Mouse (Mus musculus) right cerebral cortex, postnatal 14 days (tissue): ENCODE results near the gene Zfp839.
"Not testable (repeated sequence)": the region's sequence is repeated elsewhere in the genome, so short reads cannot be mapped to it uniquely, and the experiment has no call there.

Experiments used
- DNase-seq: peaks from one replicate; pipeline ENCODE4 v3.0.0; 2022

Gene Zfp839

GRCm38 (mm10) chr12:110841731-110842493 is 8.1 kb upstream of the Zfp839 start:
- DNase-seq: no peak

DNA sequence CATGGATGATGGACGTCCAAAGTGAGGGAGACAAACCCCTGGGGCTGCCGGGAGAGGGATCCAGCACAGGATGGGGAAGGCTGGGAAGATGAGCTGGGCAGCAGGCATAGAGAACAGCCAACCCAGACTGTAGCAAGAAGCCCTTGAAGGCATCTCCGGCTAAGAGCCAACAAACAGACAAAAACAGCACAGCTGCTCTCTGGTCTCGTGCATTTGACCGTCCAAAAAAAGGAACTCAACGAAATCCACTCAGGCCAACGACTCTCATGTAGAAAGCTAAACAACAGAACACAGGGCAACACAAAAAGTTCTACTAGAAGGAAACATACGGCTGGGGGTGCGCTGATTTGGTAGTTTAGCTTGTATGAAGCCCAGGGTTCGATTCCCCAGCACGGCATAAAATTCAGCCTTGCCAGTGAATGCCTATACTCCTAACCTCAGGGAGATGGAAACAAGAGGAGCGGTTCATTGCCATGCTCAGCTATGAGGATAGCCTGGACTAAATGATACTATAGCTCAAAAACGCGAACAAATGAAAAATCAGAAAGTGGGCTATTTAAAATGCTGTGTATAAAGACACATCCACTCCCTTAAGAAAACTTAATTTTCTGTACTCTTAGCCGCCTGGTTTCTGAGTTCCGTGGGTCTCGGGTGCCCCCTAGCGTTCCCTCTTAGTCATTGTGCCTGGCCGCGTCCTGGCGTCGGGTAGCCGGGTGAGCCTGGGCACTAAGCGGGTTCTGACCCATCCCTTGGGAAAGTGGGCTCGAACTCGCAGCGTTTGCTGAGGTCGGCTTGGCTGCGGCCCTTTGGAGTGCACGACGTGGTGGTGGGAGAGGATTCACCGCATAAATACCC is 6.6 kb upstream of the Zfp839 start:
- DNase-seq: peak; percentile 79

DNA sequence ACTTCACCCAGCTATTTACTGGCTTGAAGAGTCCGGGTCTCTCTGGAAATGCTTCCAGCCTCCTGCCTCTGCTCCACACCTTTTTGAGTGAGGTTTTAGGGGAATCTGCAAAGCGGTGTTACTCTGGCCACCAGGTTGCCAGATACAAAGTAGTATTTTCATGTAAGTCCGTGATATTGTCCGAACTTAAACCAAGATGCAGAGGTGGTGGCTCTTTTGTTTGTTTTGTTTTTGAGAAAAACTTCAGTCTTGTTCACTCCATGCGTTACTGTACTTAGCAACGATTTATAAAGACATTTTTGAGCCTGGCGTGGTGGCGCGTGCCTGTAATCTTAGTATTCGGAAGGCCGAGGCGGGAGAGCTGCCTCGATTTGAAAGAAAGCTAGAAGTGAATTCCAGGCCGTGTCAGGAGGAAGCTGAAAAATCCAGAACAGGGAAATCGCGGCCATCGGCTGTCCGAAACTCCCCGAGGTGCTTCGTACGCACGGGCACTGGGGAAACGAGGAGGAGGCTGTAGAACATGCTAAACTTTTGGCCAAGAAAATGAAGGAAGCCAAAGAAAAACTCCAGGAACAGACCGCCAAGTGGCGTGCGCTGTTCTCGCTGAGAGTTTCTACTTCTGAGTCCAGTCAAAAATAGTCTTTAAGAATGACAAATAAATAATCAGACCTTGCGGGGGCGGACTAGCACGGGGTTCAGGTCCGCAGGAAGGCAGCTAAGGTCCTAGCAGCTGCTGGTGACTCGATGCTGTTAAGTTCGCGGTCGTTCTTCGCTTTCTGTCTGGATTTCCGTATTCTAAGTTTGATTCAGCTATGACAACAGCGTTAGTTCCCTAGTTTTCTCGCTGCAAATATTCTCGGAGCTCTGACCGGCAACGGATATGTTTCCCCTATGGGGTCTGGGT is 5.6 kb upstream of the Zfp839 start:
- DNase-seq: no peak

- peak; percentile 63 for DNase-seq
These were observed 4.7 kb upstream of the Zfp839 start for GRCm38 (mm10) chr12:110845131-110845880.

DNA sequence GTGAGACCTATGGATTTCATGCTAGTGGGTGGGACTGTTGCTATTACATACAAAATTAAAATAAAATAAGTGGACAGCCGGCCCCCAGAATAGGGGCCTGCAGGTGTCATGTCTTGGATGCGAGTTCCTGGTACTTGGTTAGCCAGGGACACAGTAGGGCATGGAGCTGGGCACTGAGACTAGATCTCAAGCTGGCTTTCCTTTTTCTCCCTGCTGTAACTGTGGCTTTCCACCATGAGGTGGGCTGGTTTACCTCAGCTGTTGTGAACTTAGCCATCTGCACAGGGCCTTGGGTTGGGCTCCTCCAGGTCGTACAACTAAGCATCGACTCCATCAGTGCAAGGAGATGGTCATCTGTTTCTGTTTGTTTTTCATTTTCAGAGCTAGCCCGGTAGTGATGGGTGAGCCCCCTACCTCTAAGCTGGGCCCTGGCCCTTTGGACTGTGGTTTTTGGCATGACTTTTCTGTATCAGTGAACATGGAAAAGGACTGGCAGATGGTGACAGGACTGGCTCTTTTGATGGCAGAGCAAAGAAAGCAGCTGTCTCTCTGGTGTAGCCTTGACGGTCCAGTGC is 3.8 kb upstream of the Zfp839 start:
- DNase-seq: no peak

DNA sequence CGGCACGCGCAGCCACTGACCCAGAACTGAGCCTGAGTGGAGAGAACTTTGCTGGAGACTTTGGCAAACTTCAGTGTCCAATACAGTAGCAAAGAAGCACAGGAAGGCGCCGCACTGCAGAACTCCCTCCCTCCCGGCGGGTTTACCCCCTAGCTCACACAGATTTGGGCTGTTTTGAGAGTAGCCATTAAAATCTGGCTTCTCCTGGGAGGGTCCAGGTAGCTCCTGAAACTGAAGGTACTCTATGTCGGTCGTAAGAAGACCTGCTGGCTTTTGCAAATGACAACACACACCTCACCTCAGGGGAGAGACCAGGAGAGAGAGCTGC is 840 bp downstream of the Zfp839 start:
- no peak for DNase-seq

DNA sequence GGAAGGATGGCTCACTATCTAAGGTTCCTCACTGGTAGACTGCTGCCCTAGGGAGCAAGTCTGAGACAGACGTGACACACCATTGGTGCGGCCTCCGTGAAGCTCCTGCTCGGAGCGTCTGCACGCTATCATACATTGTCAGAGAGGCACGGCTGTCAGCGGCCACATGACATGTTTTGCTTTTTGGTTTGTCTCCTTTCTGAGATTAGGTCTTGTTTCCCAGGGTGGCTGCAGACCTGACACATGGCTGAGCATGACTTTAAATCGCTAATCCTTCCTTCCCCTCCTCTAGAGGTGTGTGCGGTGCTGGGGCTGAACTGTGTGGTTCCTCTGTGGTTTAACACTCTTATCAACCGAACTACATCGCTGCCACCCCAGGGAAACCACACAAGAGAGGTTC is 1.4 kb downstream of the Zfp839 start:
- no peak for DNase-seq

GRCm38 (mm10) chr12:110851923-110852322 is 1.9 kb downstream of the Zfp839 start:
- no peak for DNase-seq

DNA sequence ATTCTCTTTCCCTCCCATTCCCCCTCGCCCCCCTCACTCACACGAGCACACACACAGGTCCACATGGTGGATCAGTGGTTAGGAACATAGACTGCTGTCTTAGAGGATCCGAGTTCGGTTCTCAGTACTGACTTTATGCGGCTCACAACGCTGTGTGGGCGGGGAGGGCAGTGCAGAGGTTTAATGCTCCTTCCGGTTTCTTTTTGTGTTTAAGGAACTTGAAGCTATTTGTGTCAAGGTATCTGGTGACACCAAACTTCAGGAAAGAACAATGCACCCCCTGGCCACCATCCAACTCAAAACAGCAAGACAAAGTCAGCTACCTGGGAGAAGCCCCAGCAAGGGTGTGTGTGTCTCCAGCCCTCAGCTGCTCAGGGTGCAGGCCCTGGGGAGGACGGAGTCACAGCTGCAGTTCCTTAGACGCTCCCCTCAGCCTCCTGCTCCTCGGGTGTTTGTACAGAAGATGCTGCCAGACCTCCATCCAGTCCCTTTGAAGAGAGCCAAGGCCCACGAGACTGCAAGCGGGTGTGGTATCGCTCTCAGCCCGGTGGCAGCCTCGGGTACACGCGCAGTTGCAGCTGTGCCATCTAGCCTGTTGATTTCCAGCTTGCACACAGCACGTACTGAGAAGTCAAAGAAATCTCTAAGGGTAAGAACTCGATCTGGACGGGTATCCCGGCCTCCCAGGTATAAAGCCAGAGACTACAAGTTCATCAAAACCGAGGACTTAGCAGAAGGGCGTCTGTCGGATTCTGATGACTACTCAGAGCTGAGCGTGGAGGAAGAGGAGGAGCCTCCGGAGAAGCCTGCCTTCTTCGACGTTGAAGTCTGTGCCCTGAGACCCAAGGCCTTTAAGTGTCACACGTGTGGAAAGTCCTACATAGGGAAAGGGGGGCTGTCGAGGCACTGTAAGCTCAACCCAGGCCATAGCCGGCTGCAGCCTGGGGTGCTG is 5.0 kb downstream of the Zfp839 start:
- DNase-seq: no peak

DNA sequence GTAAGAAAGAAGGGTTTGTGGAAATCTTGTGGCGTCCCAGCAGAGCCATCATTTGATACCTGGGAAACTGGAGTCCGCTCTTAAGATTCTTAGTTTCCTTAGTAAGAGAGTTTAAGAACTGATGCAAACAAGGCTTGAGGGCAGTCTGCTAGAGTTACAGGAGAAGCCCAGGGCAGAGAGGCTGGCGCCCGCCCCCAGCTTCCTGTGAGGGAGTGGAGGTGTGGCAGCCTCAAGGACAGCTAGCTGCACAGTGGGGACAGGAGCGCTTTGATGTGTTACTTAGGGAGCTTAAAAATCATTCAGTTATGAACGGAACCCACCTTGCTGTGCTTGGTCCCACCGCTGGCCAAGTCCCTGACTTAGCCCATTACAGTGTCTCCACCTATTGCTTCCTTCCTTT is 7.1 kb downstream of the Zfp839 start:
- no peak for DNase-seq

- DNase-seq: not testable (repeated sequence)
These were observed 8.6 kb downstream of the Zfp839 start for GRCm38 (mm10) chr12:110858681-110859080.

- DNase-seq: no peak
These were observed 10.2 kb downstream of the Zfp839 start for GRCm38 (mm10) chr12:110860293-110860692.

DNA sequence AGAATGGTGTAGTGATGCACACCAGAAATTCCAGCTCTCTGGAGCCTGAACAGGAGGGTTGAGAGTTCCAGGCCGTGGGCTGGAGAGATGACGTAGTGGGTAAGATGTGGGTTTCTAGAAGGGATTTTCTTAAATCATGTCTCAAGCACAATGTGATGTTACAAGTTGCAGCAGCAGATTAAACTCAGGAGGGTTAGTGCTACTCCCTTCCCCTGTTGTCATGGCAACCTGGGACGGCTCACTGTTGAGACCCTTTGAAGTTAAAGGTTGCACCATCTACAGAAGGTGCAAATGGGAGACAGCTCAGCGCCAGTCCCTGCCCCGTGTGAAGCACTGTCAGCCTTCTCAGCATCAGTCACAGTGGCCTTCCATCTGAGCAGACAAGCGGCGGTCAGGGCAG is 11.2 kb downstream of the Zfp839 start:
- DNase-seq: no peak

GRCm38 (mm10) chr12:110864008-110864407 is 14.0 kb downstream of the Zfp839 start:
- no peak for DNase-seq

DNA sequence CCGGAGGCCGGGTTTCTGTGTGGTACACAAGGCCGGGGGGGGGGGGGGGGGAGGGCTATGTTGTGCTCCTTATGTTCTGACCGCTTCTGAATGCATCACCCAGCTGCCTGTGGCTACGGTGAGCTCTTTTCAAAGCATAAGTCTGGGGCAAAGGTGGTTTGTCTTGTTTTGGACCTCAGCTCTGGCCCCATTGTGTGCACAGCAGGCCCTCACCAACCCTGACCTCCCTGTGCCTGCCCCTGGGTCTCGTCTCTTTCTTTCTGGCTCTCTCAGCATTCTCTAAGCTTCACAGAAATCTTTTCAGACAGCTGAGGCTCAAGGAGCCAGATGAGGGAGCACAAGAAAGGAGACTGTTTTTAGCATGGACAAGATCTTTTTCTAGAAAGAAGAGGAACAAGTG is 15.5 kb downstream of the Zfp839 start:
- no peak for DNase-seq

DNA sequence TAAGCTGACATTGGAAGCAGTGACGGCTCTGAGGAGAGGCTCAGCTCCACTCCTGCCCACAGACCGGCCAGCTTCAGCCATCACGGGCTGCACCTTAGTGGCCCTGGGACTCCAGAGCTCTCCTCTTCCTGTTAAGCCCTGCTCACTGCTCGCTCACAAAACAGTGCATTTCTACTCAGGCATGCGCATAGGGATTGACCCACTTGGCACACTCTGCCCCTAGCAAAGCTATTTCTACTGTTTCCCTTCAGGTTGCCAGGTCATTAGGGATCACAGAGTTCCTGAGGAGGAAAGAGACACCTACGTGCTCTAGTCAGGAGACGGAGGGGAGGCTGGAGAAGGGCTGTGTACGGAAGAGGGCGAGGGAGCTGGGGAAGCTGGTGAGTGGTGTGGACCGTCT is 15.9 kb downstream of the Zfp839 start:
- DNase-seq: no peak

GRCm38 (mm10) chr12:110870107-110870506 is 20.1 kb downstream of the Zfp839 start:
- DNase-seq: no peak

- DNase-seq: no peak
These were observed 21.2 kb downstream of the Zfp839 start for GRCm38 (mm10) chr12:110871247-110871646.

GRCm38 (mm10) chr12:110875351-110875750 is 25.3 kb downstream of the Zfp839 start:
- DNase-seq: no peak

DNA sequence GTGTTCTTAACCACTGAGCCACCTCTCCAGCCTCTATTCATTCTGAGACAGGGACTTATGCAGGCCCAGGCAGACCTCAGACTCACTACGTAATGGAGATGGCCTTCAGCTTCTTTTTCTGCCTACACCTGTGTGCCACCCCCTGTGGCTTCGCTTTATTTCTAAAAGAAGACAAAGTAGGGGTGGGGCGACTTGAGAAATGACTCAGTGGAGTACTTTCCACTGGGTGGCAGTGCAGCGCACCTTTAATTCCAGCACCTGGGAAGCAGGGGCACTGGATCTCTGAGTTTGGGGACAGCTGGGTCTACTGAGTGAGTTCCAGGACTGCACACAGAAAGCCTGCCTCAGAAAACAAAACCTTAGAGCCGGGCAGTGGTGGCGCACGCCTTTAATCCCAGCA is 32.2 kb downstream of the Zfp839 start:
- DNase-seq: no peak

DNA sequence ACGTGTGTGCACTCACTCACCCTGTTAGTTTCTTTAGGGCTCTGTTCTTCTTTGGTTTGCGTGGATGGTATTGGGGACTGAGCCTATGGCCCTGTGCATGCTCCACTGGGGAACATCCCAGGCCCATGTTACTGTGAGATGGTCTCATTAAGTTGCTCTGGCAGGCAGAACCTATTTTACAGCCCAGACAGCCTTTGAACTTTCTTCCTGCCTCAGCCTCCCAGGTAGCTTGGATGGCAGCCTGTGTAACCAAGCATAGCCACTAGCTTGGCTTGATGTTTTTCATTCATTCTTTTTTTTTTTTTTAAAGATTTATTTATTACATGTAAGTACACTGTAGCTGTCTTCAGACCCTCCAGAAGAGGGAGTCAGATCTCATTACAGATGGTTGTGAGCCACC is 35.2 kb downstream of the Zfp839 start:
- DNase-seq: no peak
